Mouse (Mus musculus): Measurements from ENCODE around the gene Flt1. TPM values are rescaled to one million over a fixed set of nuclear protein-coding genes. Genes with fewer than 3 reads are reported as not detected.

Gene Flt1
- polyA plus RNA-seq (2014; fragmentation: Nextera tagmentation; extraction: Ambion mirVana) = 6.5 and 7.6 TPM in 2 replicates

DNA sequence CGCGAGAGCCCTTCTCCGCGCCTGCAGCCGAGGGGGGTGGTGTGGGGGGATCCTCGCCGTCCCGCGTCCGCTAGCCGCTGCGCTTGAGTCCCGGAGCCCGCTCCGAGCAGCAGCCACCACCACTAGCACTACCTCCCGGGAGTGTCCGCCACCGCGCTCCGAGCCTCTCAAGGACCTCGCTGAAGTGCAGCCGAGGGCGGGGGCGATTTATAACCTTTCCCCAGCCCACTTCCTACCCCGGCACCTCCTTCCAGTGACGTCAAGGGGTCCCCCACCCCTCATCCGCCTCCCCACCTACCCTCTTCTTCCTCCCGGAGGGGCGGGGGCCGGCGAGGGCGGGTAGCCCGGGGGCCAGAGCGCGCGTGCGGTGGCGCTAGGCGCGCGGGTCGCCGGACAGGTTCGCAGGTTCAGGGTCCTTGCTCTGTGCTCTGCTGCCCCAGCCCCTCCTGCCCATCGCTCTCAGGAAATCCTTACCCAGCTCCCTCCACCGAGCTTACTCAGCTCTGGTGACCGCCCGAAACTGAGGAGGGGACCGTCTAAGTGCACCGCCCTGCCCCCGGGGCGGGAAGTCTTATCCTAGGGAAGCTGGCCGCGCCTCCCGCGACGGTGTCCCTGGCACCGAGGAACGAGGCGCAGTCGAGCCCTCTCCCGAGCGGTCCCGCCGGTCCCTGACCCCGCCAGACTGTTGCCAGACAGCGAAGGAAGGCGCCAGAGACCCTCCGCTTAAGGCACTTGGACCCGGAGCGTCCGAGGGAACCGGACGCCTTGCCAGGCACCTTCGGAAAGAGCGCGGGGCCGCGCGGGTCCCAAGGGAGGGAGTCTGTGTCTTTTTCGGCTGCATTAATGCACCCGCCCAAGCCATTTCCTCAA is at the start of gene Flt1:
TSS of gene Flt1 (minus strand) at position 181 of the 870 bp plus-strand sequence.
- Histone ChIP-seq H3K4me2 (ENCODE audit: low read length) (peak within 1 kb of the TSS; percentile 59), H3K27ac (ENCODE audit: low read depth, low read length) (no peak within 1 kb of the TSS), H3K4me3 (ENCODE audit: low read depth, low read length) (peak within 1 kb of the TSS; percentile 32), H3K4me1 (ENCODE audit: control insufficient read depth, insufficient read depth, low read length) (peaks cover 15% of the 10 kb centered on the region; the same call in 1 of the 2 replicates), H3K9ac (ENCODE audit: low read length) (peak within 1 kb of the TSS; percentile 40; the same call in 1 of the 2 replicates), H3K36me3 (ENCODE audit: control insufficient read depth, insufficient read depth, low read length) (no peaks in the 10 kb centered on the region), H3K9me3 (replicated peaks; ENCODE audit: control insufficient read depth, low read length) (no peaks in the 10 kb centered on the region), H3K27me3 (replicated peaks; ENCODE audit: control insufficient read depth, insufficient read depth, low read length) (peaks cover 66% of the 10 kb centered on the region)
- DNase-seq (ENCODE audit: low spot score) (no peak), ATAC-seq (peak; percentile 32; the same call in 1 of the 2 replicates)
- under 1% methylated on average over 80 of the region's 82 CpGs for WGBS

- no peak for ATAC-seq
- Histone ChIP-seq H3K4me1 (ENCODE audit: control insufficient read depth, insufficient read depth, low read length) (no peaks in the 10 kb centered on the region), H3K9me3 (replicated peaks; ENCODE audit: control insufficient read depth, low read length) (no peaks in the 10 kb centered on the region), H3K27ac (ENCODE audit: low read depth, low read length) (no peak overlapping the region), H3K9ac (ENCODE audit: low read length) (no peak overlapping the region), H3K4me2 (ENCODE audit: low read length) (no peak overlapping the region), H3K36me3 (ENCODE audit: control insufficient read depth, insufficient read depth, low read length) (no peaks in the 10 kb centered on the region), H3K27me3 (replicated peaks; ENCODE audit: control insufficient read depth, insufficient read depth, low read length) (no peaks in the 10 kb centered on the region), H3K4me3 (ENCODE audit: low read depth, low read length) (no peak overlapping the region)
- DNase-seq (ENCODE audit: low spot score) = no peak
- WGBS = 90% methylated on average over 7 of the region's 7 CpGs
Measured at GRCm38 (mm10) chr5:147775222-147775621, 49.4 kb upstream of the Flt1 start.

- H3K4me1 ChIP-seq (ENCODE audit: control insufficient read depth, insufficient read depth, low read length) = no peaks in the 10 kb centered on the region
- H3K9ac ChIP-seq (ENCODE audit: low read length) = no peak overlapping the region
- H3K27ac ChIP-seq (ENCODE audit: low read depth, low read length) = no peak overlapping the region
- H3K9me3 ChIP-seq (replicated peaks; ENCODE audit: control insufficient read depth, low read length) = no peaks in the 10 kb centered on the region
- 81% methylated on average over 6 of the region's 6 CpGs for WGBS
- no peak for ATAC-seq
- no peak overlapping the region for H3K4me2 ChIP-seq (ENCODE audit: low read length)
- DNase-seq (ENCODE audit: low spot score) = no peak
- no peak overlapping the region for H3K4me3 ChIP-seq (ENCODE audit: low read depth, low read length)
- H3K27me3 ChIP-seq (replicated peaks; ENCODE audit: control insufficient read depth, insufficient read depth, low read length) = no peaks in the 10 kb centered on the region
- no peaks in the 10 kb centered on the region for H3K36me3 ChIP-seq (ENCODE audit: control insufficient read depth, insufficient read depth, low read length)
Measured at GRCm38 (mm10) chr5:147769918-147770317, 44.1 kb upstream of the Flt1 start.

- ATAC-seq (no peak), DNase-seq (ENCODE audit: low spot score) (no peak)
- Histone ChIP-seq H3K36me3 (ENCODE audit: control insufficient read depth, insufficient read depth, low read length) (no peaks in the 10 kb centered on the region), H3K9me3 (replicated peaks; ENCODE audit: control insufficient read depth, low read length) (no peaks in the 10 kb centered on the region), H3K27ac (ENCODE audit: low read depth, low read length) (no peak overlapping the region), H3K4me2 (ENCODE audit: low read length) (no peak overlapping the region), H3K4me3 (ENCODE audit: low read depth, low read length) (no peak overlapping the region), H3K27me3 (replicated peaks; ENCODE audit: control insufficient read depth, insufficient read depth, low read length) (no peaks in the 10 kb centered on the region), H3K9ac (ENCODE audit: low read length) (no peak overlapping the region), H3K4me1 (ENCODE audit: control insufficient read depth, insufficient read depth, low read length) (no peaks in the 10 kb centered on the region)
- WGBS = 65% methylated on average over 4 of the region's 4 CpGs
Measured at GRCm38 (mm10) chr5:147764061-147764460, 38.2 kb upstream of the Flt1 start.

DNA sequence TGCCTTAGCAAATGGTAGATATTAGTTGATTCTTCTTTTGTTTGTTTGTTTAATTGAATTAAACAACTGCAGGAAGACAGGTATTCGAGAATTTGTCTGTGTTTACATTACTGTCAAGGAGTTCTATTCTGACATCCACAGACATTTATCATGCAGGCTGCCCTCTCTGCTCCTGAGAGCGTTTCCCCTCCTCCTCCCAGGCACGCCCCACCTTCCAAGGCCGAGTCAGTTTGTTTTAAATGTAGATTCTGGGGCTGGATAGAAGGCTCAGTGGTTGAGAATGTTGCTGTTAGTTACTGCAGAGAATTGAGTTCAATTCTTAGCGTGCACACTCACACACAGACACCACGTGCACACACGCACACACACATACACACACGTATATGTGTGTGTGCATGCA is 36.2 kb upstream of the Flt1 start:
- H3K9ac ChIP-seq (ENCODE audit: low read length) = no peak overlapping the region
- no peaks in the 10 kb centered on the region for H3K27me3 ChIP-seq (replicated peaks; ENCODE audit: control insufficient read depth, insufficient read depth, low read length)
- no peak for ATAC-seq
- H3K36me3 ChIP-seq (ENCODE audit: control insufficient read depth, insufficient read depth, low read length) = no peaks in the 10 kb centered on the region
- 31% methylated on average over 8 of the region's 8 CpGs for WGBS
- DNase-seq (ENCODE audit: low spot score) = no peak
- no peaks in the 10 kb centered on the region for H3K4me1 ChIP-seq (ENCODE audit: control insufficient read depth, insufficient read depth, low read length)
- H3K4me3 ChIP-seq (ENCODE audit: low read depth, low read length) = no peak overlapping the region
- H3K4me2 ChIP-seq (ENCODE audit: low read length) = no peak overlapping the region
- H3K9me3 ChIP-seq (replicated peaks; ENCODE audit: control insufficient read depth, low read length) = no peaks in the 10 kb centered on the region
- H3K27ac ChIP-seq (ENCODE audit: low read depth, low read length) = no peak overlapping the region

DNA sequence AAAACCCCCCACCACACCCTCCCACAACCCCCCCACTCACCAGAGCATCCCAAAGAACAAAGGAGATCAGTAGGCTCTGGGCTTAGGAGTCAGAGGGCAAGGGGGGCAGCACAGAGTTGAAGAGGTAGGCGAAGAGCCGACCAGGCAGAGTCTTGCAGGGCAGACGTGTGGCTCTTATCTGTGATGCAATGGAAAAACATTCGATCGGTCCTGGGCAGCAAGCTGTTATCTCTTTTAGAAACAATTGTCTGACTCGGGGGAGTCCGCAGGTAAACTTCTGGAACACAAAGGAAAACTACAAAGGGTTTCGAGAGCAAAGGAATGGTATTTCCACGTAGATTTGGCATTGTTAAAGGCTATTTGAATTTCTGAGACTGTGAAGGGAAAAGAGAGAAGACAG is 35.5 kb upstream of the Flt1 start:
- WGBS = 13% methylated on average over 9 of the region's 9 CpGs
- Histone ChIP-seq H3K4me1 (ENCODE audit: control insufficient read depth, insufficient read depth, low read length) (no peaks in the 10 kb centered on the region), H3K9ac (ENCODE audit: low read length) (no peak overlapping the region), H3K4me2 (ENCODE audit: low read length) (no peak overlapping the region), H3K27me3 (replicated peaks; ENCODE audit: control insufficient read depth, insufficient read depth, low read length) (no peaks in the 10 kb centered on the region), H3K4me3 (ENCODE audit: low read depth, low read length) (no peak overlapping the region), H3K9me3 (replicated peaks; ENCODE audit: control insufficient read depth, low read length) (no peaks in the 10 kb centered on the region), H3K36me3 (ENCODE audit: control insufficient read depth, insufficient read depth, low read length) (no peaks in the 10 kb centered on the region), H3K27ac (ENCODE audit: low read depth, low read length) (no peak overlapping the region)
- no peak for DNase-seq (ENCODE audit: low spot score)
- ATAC-seq = no peak

DNA sequence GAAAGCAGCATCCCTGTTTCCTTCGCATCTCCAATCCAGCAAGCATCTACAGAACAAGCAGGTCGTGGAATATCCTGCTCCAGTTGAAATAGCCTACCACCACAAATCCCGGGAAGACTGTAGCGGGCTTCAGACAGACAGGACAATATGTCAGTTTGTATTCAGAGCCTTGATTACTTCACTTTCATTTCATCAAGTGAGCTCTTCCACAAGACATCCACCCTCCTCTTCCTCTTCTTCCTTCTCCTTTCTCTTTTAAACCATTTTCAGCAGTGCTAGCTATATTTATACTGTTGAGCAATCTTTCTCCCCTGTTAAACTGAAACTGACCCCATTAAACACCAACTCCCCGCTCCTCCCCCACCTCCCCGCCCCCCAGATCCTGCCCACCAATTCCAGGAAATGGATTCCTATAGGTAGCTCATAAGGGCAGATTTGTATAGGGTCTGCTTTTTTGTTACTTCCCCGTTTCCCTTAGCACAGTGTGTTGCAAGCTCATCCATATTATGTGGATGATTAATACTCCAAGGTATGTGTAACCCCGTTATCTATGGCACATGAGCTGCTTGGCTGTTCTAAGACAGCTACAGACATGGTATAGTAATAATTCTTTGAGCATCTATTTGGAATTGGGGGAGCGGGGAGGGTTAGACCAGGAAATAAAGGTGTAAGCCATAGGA is 33.0 kb upstream of the Flt1 start:
- no peak overlapping the region for H3K4me3 ChIP-seq (ENCODE audit: low read depth, low read length)
- H3K27ac ChIP-seq (ENCODE audit: low read depth, low read length) = no peak overlapping the region
- H3K4me1 ChIP-seq (ENCODE audit: control insufficient read depth, insufficient read depth, low read length) = no peaks in the 10 kb centered on the region
- WGBS = 73% methylated on average over 9 of the region's 9 CpGs
- no peak for DNase-seq (ENCODE audit: low spot score)
- H3K27me3 ChIP-seq (replicated peaks; ENCODE audit: control insufficient read depth, insufficient read depth, low read length) = no peaks in the 10 kb centered on the region
- H3K9ac ChIP-seq (ENCODE audit: low read length) = no peak overlapping the region
- H3K36me3 ChIP-seq (ENCODE audit: control insufficient read depth, insufficient read depth, low read length) = no peaks in the 10 kb centered on the region
- H3K4me2 ChIP-seq (ENCODE audit: low read length) = no peak overlapping the region
- no peak for ATAC-seq
- H3K9me3 ChIP-seq (replicated peaks; ENCODE audit: control insufficient read depth, low read length) = no peaks in the 10 kb centered on the region

DNA sequence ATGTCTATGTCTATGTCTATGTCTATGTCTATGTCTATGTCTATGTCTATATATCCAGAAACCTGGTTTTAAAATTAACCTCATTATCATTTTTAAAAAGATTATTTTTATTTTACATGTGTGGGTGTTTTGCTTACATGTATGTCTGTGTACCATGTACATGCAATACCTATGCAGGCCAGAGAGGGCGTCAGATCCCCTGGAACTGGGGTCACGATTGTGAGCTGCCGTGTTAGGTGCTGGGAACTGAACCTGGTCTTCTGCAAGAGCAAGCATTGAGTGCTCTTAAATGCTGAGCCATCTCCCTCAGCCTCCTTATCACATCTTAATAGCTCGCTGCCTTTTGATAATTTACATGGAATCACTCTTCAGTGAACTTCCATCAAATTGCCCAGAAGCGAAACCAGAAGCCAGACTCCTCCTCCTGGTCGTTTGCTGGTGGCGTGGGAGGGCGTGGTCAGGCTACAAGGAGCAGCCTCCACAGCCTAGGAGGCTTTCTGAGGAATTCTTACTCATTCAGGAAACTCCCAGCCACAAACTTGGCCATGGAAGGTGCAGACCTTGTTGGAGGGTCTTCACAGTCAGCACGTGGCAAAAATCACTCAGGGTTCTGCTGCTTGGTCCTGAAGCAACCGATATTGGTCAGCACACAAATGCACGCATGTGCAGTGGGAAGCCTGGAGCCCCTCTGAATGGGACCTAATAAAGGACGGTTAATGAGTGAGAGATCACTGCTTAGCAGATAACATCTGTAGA is 32.2 kb upstream of the Flt1 start:
- Histone ChIP-seq H3K4me3 (ENCODE audit: low read depth, low read length) (no peak overlapping the region), H3K4me2 (ENCODE audit: low read length) (no peak overlapping the region), H3K27ac (ENCODE audit: low read depth, low read length) (no peak overlapping the region), H3K4me1 (ENCODE audit: control insufficient read depth, insufficient read depth, low read length) (no peaks in the 10 kb centered on the region), H3K36me3 (ENCODE audit: control insufficient read depth, insufficient read depth, low read length) (no peaks in the 10 kb centered on the region), H3K9me3 (replicated peaks; ENCODE audit: control insufficient read depth, low read length) (no peaks in the 10 kb centered on the region), H3K9ac (ENCODE audit: low read length) (no peak overlapping the region), H3K27me3 (replicated peaks; ENCODE audit: control insufficient read depth, insufficient read depth, low read length) (peaks cover 5% of the 10 kb centered on the region)
- DNase-seq (ENCODE audit: low spot score) = no peak
- no peak for ATAC-seq
- 61% methylated on average over 12 of the region's 12 CpGs for WGBS

Data from forebrain, embryonic 14.5 days (tissue).